Mouse (Mus musculus): ENCODE data around the gene Poglut1. TPM values are rescaled to one million over a fixed set of nuclear protein-coding genes. Genes with fewer than 3 reads are reported as not detected.
A peak's percentile ranks its signal among the peaks of the same experiment; 100 is the strongest.

The Poglut1 gene
- polyA plus RNA-seq, 1 experiment from 2014 or later: 43.3 TPM

DNA sequence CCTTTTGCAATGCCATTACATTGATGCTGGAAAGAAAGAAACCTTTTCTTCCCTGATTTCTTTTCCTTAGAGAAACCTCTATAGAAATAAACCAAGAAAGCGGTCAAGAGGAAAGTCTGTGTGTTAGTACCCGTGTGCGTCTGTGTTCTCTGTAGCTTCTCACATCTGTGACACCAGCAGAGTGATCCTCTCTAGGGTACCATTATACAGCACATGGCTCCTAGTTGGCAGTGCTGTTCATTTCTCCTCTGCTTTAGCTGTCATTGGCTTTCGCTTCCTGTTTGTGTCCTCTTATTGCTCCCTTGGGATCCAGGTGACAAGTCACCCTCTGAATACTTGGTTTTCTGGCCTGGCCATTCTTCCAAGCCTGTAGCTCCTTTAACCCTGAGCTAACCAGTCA, 37.5 kb upstream of the Poglut1 start:
- Histone ChIP-seq H3K27me3 (ENCODE audit: control insufficient read depth, insufficient read depth, low read length) (no peaks in the 10 kb centered on the region), H3K9ac (ENCODE audit: low read length) (no peak overlapping the region), H3K4me2 (ENCODE audit: low read depth, low read length) (no peak overlapping the region), H3K4me3 (replicated peaks; ENCODE audit: low read length) (no peak overlapping the region), H3K9me3 (replicated peaks; ENCODE audit: control insufficient read depth, low read length) (no peaks in the 10 kb centered on the region), H3K36me3 (ENCODE audit: control insufficient read depth, insufficient read depth, low read length) (peaks cover 40% of the 10 kb centered on the region), H3K4me1 (ENCODE audit: control insufficient read depth, insufficient read depth, low read length) (no peaks in the 10 kb centered on the region), H3K27ac (ENCODE audit: low read length) (no peak overlapping the region)
- WGBS: 91% methylated on average over 4 of the region's 4 CpGs
- no peak for ATAC-seq (ENCODE audit: insufficient read depth, low FRiP score)

DNA sequence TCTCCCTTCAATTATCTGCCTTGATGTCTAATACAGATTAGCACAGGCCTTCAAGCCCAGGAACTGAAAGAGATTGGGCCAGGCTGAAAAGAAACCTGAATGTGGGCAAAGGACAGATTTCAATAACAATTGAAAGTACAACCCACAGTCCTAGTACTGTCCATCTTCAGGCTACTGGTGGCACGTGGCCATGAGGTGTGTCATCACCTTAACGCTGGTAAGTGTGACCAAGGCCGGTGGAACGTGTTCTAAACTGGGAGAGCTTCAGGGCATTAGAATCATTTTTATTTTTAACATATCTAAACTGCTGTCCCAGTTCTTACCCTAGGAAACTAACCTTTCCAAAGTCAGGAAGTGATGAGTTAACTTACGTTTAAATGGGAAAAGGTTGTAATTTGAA, 37.1 kb upstream of the Poglut1 start:
- no peak overlapping the region for H3K9ac ChIP-seq (ENCODE audit: low read length)
- 88% methylated on average over 5 of the region's 5 CpGs for WGBS
- no peak overlapping the region for H3K4me3 ChIP-seq (replicated peaks; ENCODE audit: low read length)
- no peaks in the 10 kb centered on the region for H3K9me3 ChIP-seq (replicated peaks; ENCODE audit: control insufficient read depth, low read length)
- no peak overlapping the region for H3K4me2 ChIP-seq (ENCODE audit: low read depth, low read length)
- no peaks in the 10 kb centered on the region for H3K27me3 ChIP-seq (ENCODE audit: control insufficient read depth, insufficient read depth, low read length)
- ATAC-seq (ENCODE audit: insufficient read depth, low FRiP score): no peak
- H3K4me1 ChIP-seq (ENCODE audit: control insufficient read depth, insufficient read depth, low read length): no peaks in the 10 kb centered on the region
- no peak overlapping the region for H3K27ac ChIP-seq (ENCODE audit: low read length)
- H3K36me3 ChIP-seq (ENCODE audit: control insufficient read depth, insufficient read depth, low read length): peaks cover 39% of the 10 kb centered on the region

DNA sequence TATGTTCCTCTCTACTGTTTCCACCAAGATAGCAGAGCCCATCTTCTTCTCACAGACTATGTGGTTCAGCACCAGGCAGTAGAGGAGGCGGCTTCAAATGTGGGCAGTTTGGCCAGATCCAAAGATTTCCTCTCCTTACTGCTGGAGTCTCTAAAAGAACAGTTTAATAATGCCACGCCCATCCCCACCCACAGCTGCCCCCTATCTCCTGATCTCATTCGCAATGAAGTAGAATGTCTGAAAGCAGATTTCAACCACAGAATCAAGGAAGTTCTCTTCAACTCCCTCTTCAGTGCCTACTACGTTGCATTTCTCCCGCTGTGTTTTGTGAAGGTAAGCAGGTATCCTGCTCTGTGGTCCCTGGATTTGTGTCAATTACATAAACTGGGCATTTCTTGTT, 35.1 kb upstream of the Poglut1 start:
- WGBS: 80% methylated on average over 5 of the region's 5 CpGs
- no peak overlapping the region for H3K4me2 ChIP-seq (ENCODE audit: low read depth, low read length)
- ATAC-seq (ENCODE audit: insufficient read depth, low FRiP score): no peak
- H3K36me3 ChIP-seq (ENCODE audit: control insufficient read depth, insufficient read depth, low read length): peaks cover 37% of the 10 kb centered on the region
- H3K9ac ChIP-seq (ENCODE audit: low read length): no peak overlapping the region
- H3K27ac ChIP-seq (ENCODE audit: low read length): no peak overlapping the region
- H3K4me3 ChIP-seq (replicated peaks; ENCODE audit: low read length): no peak overlapping the region
- no peaks in the 10 kb centered on the region for H3K27me3 ChIP-seq (ENCODE audit: control insufficient read depth, insufficient read depth, low read length)
- no peaks in the 10 kb centered on the region for H3K4me1 ChIP-seq (ENCODE audit: control insufficient read depth, insufficient read depth, low read length)
- H3K9me3 ChIP-seq (replicated peaks; ENCODE audit: control insufficient read depth, low read length): no peaks in the 10 kb centered on the region

DNA sequence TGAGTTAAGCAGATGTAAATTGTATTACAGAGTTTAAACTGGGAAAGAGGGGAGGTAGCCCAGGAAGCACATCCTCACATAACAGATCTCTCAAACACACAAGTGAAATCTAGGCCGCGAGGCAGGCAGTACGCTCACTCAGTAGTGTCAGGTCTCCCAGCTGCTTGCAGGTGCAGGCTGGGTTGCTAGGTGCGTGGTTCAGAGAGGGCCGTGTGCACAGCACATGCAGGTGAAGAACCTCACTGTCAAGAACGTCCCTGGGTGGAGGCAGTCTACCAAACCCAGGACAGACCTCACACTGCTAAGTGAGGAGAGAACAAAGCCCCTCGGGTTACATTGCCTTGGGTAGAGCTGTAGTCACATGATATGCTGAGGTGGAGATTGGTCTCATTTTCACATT, 34.7 kb upstream of the Poglut1 start:
- no peaks in the 10 kb centered on the region for H3K9me3 ChIP-seq (replicated peaks; ENCODE audit: control insufficient read depth, low read length)

DNA sequence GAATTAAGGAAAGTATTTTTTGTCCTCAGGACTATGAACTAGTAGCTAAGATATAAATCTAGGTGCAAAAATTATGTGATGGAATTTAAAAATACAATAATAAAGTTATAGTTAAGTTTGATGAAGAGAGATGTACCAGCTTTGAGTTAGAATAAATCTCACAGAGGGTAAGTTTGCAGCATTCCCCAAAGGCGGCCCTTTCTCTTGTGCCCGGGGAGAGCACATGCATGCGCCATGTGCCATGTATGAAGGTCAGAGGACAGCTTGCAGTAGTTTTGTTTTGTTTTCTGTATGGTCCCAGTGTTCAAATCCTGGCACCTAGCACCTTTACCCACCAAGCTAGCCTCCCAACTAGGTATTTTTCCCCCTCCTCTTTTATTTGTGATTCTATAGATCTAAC, 21.4 kb upstream of the Poglut1 start:
- no peak overlapping the region for H3K27ac ChIP-seq (ENCODE audit: low read length)
- ATAC-seq (ENCODE audit: insufficient read depth, low FRiP score): no peak
- H3K36me3 ChIP-seq (ENCODE audit: control insufficient read depth, insufficient read depth, low read length): peaks cover 12% of the 10 kb centered on the region
- no peak overlapping the region for H3K9ac ChIP-seq (ENCODE audit: low read length)
- no peak overlapping the region for H3K4me2 ChIP-seq (ENCODE audit: low read depth, low read length)
- no peaks in the 10 kb centered on the region for H3K27me3 ChIP-seq (ENCODE audit: control insufficient read depth, insufficient read depth, low read length)
- 97% methylated on average over 3 of the region's 3 CpGs for WGBS
- H3K4me3 ChIP-seq (replicated peaks; ENCODE audit: low read length): no peak overlapping the region
- H3K9me3 ChIP-seq (replicated peaks; ENCODE audit: control insufficient read depth, low read length): no peaks in the 10 kb centered on the region
- H3K4me1 ChIP-seq (ENCODE audit: control insufficient read depth, insufficient read depth, low read length): no peaks in the 10 kb centered on the region

More for the DNA sequence above, 34.7 kb upstream of the Poglut1 start:
- no peak overlapping the region for H3K9ac ChIP-seq (ENCODE audit: low read length)
- 82% methylated on average over 7 of the region's 7 CpGs for WGBS
- H3K36me3 ChIP-seq (ENCODE audit: control insufficient read depth, insufficient read depth, low read length): peaks cover 36% of the 10 kb centered on the region
- no peak overlapping the region for H3K27ac ChIP-seq (ENCODE audit: low read length)
- no peak overlapping the region for H3K4me2 ChIP-seq (ENCODE audit: low read depth, low read length)
- no peaks in the 10 kb centered on the region for H3K27me3 ChIP-seq (ENCODE audit: control insufficient read depth, insufficient read depth, low read length)
- H3K4me1 ChIP-seq (ENCODE audit: control insufficient read depth, insufficient read depth, low read length): no peaks in the 10 kb centered on the region
- no peak overlapping the region for H3K4me3 ChIP-seq (replicated peaks; ENCODE audit: low read length)
- no peak for ATAC-seq (ENCODE audit: insufficient read depth, low FRiP score)

DNA sequence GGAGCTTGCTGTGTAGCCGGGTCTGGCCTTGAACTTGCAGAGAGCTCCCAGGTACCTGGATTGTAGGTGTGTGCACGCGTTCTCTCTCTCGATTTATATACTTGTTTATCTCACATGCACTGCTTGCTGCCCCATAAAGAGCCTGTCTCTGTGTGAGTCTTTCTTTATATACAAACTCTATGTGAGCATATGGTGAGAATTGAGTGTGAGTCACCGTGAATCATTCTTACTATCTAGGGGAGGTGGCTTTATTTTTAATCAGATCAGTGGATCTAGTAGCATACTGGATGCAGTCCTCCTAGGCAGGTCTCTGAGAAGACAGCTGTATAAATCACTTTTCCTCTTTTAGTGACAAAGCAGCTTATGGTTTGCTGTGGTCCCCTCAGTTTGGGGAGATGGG, 18.1 kb upstream of the Poglut1 start:
- WGBS: 91% methylated on average over 5 of the region's 5 CpGs
- Histone ChIP-seq H3K4me1 (ENCODE audit: control insufficient read depth, insufficient read depth, low read length) (peaks cover 7% of the 10 kb centered on the region; the same call in 1 of the 2 replicates), H3K36me3 (ENCODE audit: control insufficient read depth, insufficient read depth, low read length) (peaks cover 11% of the 10 kb centered on the region), H3K27me3 (ENCODE audit: control insufficient read depth, insufficient read depth, low read length) (no peaks in the 10 kb centered on the region), H3K4me3 (replicated peaks; ENCODE audit: low read length) (no peak overlapping the region), H3K27ac (ENCODE audit: low read length) (no peak overlapping the region), H3K9ac (ENCODE audit: low read length) (no peak overlapping the region), H3K4me2 (ENCODE audit: low read depth, low read length) (no peak overlapping the region), H3K9me3 (replicated peaks; ENCODE audit: control insufficient read depth, low read length) (no peaks in the 10 kb centered on the region)
- no peak for ATAC-seq (ENCODE audit: insufficient read depth, low FRiP score)

DNA sequence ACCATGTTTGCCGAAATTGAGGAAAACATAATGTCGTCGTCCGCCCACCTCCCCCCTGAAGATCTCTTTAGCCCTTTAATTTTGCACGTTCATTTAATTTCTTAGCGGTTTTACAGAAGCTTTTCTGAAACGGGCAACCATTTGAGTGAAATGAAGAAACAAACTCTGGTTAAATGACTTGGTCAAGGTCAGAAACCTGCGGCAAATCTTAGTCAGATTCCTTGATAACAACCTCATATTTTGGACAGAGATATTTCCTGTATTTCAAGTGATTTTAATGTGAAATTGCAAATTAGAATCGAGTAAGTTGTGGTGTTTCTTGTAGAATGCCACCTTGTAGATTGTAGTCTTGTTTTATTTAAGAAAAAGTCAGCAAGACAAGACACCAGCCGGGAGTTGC, 13.5 kb upstream of the Poglut1 start:
- 0 out of 2 replicates have a peak, but pooled peaks cover 4% of the 10 kb centered on the region for H3K36me3 ChIP-seq (ENCODE audit: control insufficient read depth, insufficient read depth, low read length)
- no peak for ATAC-seq (ENCODE audit: insufficient read depth, low FRiP score)
- peaks cover 7% of the 10 kb centered on the region; the same call in 1 of the 2 replicates for H3K4me1 ChIP-seq (ENCODE audit: control insufficient read depth, insufficient read depth, low read length)
- H3K9ac ChIP-seq (ENCODE audit: low read length): peak overlapping the region; percentile 93
- H3K27ac ChIP-seq (ENCODE audit: low read length): no peak overlapping the region
- 25% methylated on average over 10 of the region's 10 CpGs for WGBS
- H3K27me3 ChIP-seq (ENCODE audit: control insufficient read depth, insufficient read depth, low read length): 0 out of 2 replicates have a peak, but pooled peaks cover 5% of the 10 kb centered on the region
- peak overlapping the region; percentile 73 for H3K4me2 ChIP-seq (ENCODE audit: low read depth, low read length)
- no peaks in the 10 kb centered on the region for H3K9me3 ChIP-seq (replicated peaks; ENCODE audit: control insufficient read depth, low read length)
- H3K4me3 ChIP-seq (replicated peaks; ENCODE audit: low read length): peak overlapping the region; percentile 74

DNA sequence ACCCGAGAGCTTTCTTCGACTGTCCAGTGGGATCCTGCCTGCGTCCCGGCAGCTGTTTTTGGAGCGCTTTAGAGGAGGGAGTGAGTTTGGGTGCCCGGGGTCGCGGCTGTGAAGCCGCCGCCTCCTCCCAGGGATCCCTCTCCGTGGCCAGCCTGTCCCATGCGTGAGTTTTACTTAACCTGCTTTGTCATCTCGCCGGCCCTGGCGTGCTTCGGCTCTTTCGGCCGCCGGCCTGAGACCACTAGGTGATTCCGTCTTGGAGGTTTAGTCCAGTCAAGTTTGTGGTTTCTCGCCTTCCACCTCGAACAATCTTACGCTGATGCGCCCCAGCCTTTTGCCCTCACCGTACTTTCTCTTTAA, 12.9 kb upstream of the Poglut1 start:
- under 1% methylated on average over 25 of the region's 25 CpGs for WGBS
- Histone ChIP-seq H3K4me1 (ENCODE audit: control insufficient read depth, insufficient read depth, low read length) (peaks cover 7% of the 10 kb centered on the region; the same call in 1 of the 2 replicates), H3K9me3 (replicated peaks; ENCODE audit: control insufficient read depth, low read length) (no peaks in the 10 kb centered on the region), H3K4me3 (replicated peaks; ENCODE audit: low read length) (peak overlapping the region; percentile 74), H3K4me2 (ENCODE audit: low read depth, low read length) (peak overlapping the region; percentile 73), H3K27me3 (ENCODE audit: control insufficient read depth, insufficient read depth, low read length) (0 out of 2 replicates have a peak, but pooled peaks cover 5% of the 10 kb centered on the region), H3K9ac (ENCODE audit: low read length) (peak overlapping the region; percentile 93), H3K27ac (ENCODE audit: low read length) (peak overlapping the region; percentile 65), H3K36me3 (ENCODE audit: control insufficient read depth, insufficient read depth, low read length) (0 out of 2 replicates have a peak, but pooled peaks cover 4% of the 10 kb centered on the region)
- peak; percentile 54; the same call in 1 of the 2 replicates for ATAC-seq (ENCODE audit: insufficient read depth, low FRiP score)

DNA sequence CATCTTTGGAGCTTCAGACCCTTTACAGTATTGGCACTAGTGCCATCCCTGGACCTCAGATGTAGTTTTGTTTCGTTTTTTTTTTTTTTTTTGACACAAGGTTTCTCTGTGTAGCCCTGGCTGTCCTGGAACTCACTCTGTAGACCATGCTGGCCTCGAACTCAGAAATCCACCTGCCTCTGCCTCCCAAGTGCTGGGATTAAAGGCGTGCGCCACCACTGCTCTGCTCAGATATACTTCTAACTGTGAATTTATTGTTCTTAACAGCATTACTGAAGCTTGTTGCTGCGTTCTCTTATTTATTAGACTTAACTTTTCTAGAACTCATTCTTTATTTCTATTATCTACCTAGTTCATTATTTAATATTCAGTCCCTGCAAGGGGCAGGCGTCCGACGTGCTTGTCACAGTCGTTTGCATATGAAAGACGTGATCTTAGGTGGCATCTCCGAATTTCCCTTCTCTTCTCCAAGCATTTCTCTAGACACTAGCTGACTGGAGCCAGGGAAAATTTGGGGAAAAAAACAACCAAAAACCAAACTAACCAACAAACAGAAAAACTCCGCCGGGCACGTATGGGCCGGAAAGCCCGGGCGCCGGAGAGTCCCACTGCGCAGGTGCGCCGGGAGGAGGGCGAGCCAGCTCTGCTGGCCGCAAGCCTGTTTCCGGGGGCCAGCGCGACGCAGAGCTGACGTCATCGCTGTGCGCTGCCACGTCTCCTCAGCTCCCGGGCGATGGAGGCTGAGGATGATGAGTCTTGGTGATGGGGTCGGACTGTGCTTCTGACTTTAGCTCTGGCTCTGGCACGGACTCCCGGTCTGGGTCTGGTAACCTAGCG, 12.3 kb upstream of the Poglut1 start:
- Histone ChIP-seq H3K27ac (ENCODE audit: low read length) (peak overlapping the region; percentile 70), H3K9ac (ENCODE audit: low read length) (peak overlapping the region; percentile 93), H3K4me2 (ENCODE audit: low read depth, low read length) (peak overlapping the region; percentile 73), H3K27me3 (ENCODE audit: control insufficient read depth, insufficient read depth, low read length) (0 out of 2 replicates have a peak, but pooled peaks cover 5% of the 10 kb centered on the region), H3K36me3 (ENCODE audit: control insufficient read depth, insufficient read depth, low read length) (0 out of 2 replicates have a peak, but pooled peaks cover 4% of the 10 kb centered on the region), H3K4me1 (ENCODE audit: control insufficient read depth, insufficient read depth, low read length) (peaks cover 7% of the 10 kb centered on the region; the same call in 1 of the 2 replicates), H3K9me3 (replicated peaks; ENCODE audit: control insufficient read depth, low read length) (no peaks in the 10 kb centered on the region), H3K4me3 (replicated peaks; ENCODE audit: low read length) (peak overlapping the region; percentile 74)
- peak; percentile 95 for ATAC-seq (ENCODE audit: insufficient read depth, low FRiP score)
- WGBS: 6% methylated on average over 37 of the region's 37 CpGs

All from stomach, embryonic 16.5 days (tissue).